Mouse (Mus musculus) ES-Bruce4 (cell line): ENCODE measurements at regions not wholly inside any gene's neighbourhood (a gene's known extent, or its start where the extent isn't known, plus 50 kb on each side); places are given as distances from the start of the nearest gene placed in this dataset.
"Not testable (repeated sequence)": the region's sequence is repeated elsewhere in the genome, so short reads cannot be mapped to it uniquely, and the experiment has no call there.

Experiments used
- H3K27ac ChIP-seq: 2 replicates; pipeline ENCODE4 v1.5.1; 2012; ENCODE audit warnings: low read length, inconsistent platforms; ENCODE audit not compliant: insufficient read depth
- H3K27me3 ChIP-seq: 2 replicates; pipeline ENCODE4 v1.6.1; 2012; ENCODE audit warnings: mild to moderate bottlenecking, low read length, inconsistent platforms; ENCODE audit not compliant: control insufficient read depth, poor library complexity, insufficient read depth, severe bottlenecking
- H3K36me3 ChIP-seq: 2 replicates; pipeline ENCODE4 v1.6.1; 2012; ENCODE audit warnings: inconsistent platforms, mild to moderate bottlenecking, low read length, moderate library complexity; ENCODE audit not compliant: control insufficient read depth, poor library complexity, insufficient read depth, severe bottlenecking
- H3K4me1 ChIP-seq: one replicate; pipeline ENCODE4 v1.8.1; 2011; ENCODE audit warnings: low read length; ENCODE audit not compliant: control insufficient read depth, insufficient read depth
- H3K4me3 ChIP-seq: 2 replicates; pipeline ENCODE4 v1.5.1; 2011; ENCODE audit warnings: low read depth, mild to moderate bottlenecking, low read length
- H3K9ac ChIP-seq: 2 replicates; pipeline ENCODE4 v1.6.1; 2012; ENCODE audit warnings: low read depth, mild to moderate bottlenecking, inconsistent platforms; ENCODE audit not compliant: poor library complexity, severe bottlenecking
- H3K9me3 ChIP-seq: replicated peaks from 2 replicates; pipeline ENCODE4 v1.6.1; 2012; ENCODE audit warnings: mild to moderate bottlenecking, low read length, inconsistent platforms; ENCODE audit not compliant: control insufficient read depth, poor library complexity, insufficient read depth, severe bottlenecking
- CTCF ChIP-seq: IDR thresholded peaks from one replicate; pipeline ENCODE4 v1.8.1; 2011; ENCODE audit warnings: low read depth, low read length
- EP300 ChIP-seq: IDR thresholded peaks from 2 replicates; pipeline ENCODE4 v1.6.1; 2011; ENCODE audit warnings: low read depth, low read length; ENCODE audit not compliant: insufficient read depth
- POLR2A ChIP-seq: IDR thresholded peaks from one replicate; pipeline ENCODE4 v1.8.1; 2011; ENCODE audit warnings: low read length; ENCODE audit not compliant: insufficient read depth

DNA sequence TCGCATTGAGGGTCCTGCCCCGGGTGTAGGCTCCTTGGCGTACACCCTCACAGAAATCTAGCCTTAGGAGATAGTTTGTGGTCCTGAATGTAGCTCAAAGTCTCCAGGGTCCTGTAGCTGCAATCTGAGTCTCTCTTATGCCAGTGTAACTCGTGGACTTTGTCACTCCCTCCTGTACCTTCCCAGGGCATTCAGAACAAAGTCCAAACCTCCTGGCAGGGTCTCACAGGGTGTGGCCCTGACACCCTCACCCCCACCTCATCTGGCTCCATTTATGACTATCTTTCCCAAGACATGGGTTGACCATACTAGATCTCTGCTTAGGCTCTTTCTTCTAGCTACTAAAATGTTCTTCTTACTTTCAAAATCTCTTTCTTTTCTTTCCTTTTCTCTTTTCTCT lies 120.6 kb upstream of the Tmem150c start:
- Histone ChIP-seq H3K9ac (no peak overlapping the region), H3K4me3 (no peak overlapping the region), H3K36me3 (no peaks in the 10 kb centered on the region), H3K4me1 (no peaks in the 10 kb centered on the region), H3K9me3 (peaks cover 8% of the 10 kb centered on the region; the same call in 1 of the 2 replicates), H3K27me3 (no peaks in the 10 kb centered on the region), H3K27ac (no peak overlapping the region)
- no peak for TF ChIP-seq POLR2A
- no peak for TF ChIP-seq CTCF
- no peak for TF ChIP-seq EP300

DNA sequence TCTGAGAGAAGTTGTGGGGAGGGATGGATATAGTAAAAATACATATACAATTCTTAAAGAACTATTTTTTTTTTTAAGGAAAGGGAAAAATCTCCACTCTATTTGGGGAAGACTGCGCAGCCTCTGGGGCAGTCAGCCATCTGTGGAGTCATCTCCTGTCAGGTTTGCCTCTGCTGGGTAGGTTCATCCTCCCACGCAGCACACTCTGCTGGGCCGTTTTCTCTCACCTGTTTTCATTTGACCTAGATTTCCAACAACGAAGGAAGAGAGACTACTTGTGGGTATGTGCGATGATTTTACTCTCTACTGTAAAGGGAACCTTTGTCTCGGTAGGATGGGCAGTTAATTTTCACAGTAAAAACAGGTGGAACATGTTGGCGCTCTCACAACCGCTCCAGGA lies 119.9 kb upstream of the Tmem150c start:
- no peaks in the 10 kb centered on the region for H3K36me3 ChIP-seq
- H3K27ac ChIP-seq, result no peak overlapping the region
- H3K9ac ChIP-seq, result no peak overlapping the region
- no peak overlapping the region for H3K4me3 ChIP-seq
- H3K4me1 ChIP-seq, result no peaks in the 10 kb centered on the region
- TF ChIP-seq CTCF (no peak), EP300 (no peak), POLR2A (no peak)
- no peaks in the 10 kb centered on the region for H3K27me3 ChIP-seq
- peaks cover 8% of the 10 kb centered on the region; the same call in 1 of the 2 replicates for H3K9me3 ChIP-seq

DNA sequence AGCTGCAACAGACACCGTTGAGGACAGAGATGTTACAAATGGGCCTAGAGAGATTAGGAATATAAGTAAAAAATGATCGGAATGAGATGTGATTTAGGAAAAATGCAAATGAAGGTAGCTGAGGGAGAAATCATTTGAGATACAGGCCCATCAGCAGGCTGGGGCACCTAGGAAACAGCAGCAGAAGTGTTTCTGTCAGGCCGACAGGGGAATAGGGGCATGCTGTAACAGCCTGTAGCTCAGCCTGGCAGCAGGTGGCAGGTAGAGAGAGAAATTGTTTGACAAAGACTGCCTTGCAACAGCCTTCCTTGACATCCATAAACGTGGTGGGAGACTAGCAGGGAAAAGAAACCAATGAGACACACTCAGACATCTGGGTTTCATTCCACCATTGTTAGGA lies 115.1 kb upstream of the Tmem150c start:
- Histone ChIP-seq H3K4me1 (no peaks in the 10 kb centered on the region), H3K27me3 (no peaks in the 10 kb centered on the region), H3K9ac (no peak overlapping the region), H3K27ac (no peak overlapping the region), H3K36me3 (no peaks in the 10 kb centered on the region), H3K9me3 (peaks cover 8% of the 10 kb centered on the region; the same call in 1 of the 2 replicates), H3K4me3 (no peak overlapping the region)
- TF ChIP-seq POLR2A, result no peak
- TF ChIP-seq EP300, result no peak
- no peak for TF ChIP-seq CTCF

DNA sequence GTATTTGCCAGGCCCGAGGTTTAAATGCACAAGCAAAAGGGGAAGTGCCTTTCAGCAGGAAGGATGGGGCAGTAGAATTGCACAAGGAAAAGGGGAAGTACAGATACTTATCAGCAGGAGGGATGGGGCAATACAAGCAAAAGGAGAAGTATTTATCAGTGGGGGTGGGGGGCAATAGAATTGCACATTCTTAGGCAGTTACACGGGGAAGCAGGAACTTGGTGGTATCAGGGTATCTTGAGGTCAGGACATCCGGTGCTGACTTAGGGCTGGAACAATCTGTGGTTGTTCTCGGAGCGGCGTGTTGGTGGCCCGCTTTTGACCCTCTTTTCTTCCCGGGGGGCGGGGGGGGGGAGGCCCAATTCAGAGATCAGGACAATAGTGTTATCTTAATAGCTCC lies 112.4 kb upstream of the Tmem150c start:
- H3K4me3 ChIP-seq, H3K27ac ChIP-seq, H3K27me3 ChIP-seq, H3K9me3 ChIP-seq, H3K36me3 ChIP-seq, H3K4me1 ChIP-seq, H3K9ac ChIP-seq: not testable (repeated sequence)

DNA sequence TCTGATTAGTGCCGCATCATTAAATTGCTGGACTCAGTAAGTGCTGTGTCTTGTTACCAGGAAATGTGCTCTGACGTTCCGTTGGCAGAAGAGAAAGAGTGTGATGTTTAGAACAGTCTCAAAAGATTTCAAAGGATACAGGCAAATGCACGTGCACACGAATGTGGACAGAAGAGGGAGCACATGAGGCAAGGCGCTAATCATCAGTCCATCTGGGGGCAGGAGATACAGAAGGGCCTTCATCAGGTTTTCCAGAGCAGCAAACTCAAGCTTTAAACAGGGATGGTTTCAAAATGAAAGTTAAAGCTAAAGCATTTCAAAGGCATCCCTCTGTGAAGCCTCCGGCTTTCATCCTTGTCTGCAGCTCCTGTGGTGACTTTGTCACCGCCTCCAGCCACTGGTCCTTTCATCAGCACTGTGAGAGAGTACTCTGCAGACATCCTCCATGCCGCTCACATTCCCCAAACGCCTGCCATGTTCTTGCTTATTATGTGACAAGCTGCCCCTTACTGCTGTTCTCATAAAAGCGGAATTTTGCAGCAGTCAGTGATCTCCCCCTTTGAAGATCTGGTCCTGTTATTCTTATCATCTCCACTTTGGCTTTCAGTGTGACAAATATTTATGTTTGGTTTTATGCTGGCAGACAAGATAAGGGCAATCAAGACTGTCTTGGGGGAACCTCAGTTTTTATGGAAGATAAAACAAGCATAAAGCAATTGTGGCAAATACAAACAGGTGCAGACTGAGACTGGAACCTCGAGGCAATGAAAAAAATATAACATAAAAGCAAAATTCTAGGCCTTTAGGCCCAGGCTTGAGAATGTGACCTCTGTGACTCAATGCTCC lies 111.5 kb upstream of the Tmem150c start:
- H3K9me3 ChIP-seq, result no peaks in the 10 kb centered on the region
- H3K27me3 ChIP-seq, result no peaks in the 10 kb centered on the region
- TF ChIP-seq POLR2A, result no peak
- TF ChIP-seq EP300, result no peak
- no peak for TF ChIP-seq CTCF
- no peak overlapping the region for H3K4me3 ChIP-seq
- H3K27ac ChIP-seq, result no peak overlapping the region
- no peaks in the 10 kb centered on the region for H3K4me1 ChIP-seq
- no peaks in the 10 kb centered on the region for H3K36me3 ChIP-seq
- no peak overlapping the region for H3K9ac ChIP-seq

DNA sequence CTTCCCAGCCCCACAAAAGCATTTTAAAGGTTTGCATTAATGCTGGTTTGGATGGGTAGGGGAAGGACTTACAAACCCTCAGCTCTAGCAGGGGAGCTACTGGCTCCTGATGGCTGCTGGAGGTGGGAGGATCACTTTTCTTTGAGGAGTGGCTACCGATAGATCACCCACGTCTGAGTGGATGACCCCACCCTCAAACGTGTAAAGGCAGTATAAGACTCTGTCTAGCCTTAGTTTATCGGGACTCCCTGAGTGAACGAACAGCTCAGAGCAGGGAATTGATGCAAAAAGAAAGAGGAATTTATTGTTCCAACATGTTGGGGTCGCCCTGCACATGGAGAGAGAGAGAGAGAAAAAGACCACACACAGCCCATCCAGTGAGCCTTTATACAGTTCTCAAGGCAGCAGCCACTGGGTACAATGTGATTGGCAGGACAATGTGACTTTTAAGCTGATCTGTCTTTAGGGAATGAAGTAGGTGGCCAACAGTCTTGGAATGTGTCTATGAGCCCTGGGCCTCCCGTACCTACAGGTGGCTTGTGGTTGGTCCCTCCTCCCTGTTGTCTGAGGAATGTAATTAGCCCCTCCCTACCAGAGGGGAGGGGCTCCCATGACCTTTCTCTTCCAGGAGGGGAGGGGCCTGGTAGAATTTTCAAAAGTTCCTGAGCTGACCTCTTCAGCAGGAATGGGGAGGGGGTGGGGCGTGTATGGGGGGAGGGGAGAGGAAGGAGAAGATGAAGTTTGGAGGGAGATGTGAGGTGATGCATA lies 108.7 kb upstream of the Tmem150c start:
- peak overlapping the region; percentile 74 for H3K27ac ChIP-seq
- H3K4me1 ChIP-seq, result no peaks in the 10 kb centered on the region
- no peaks in the 10 kb centered on the region for H3K9me3 ChIP-seq
- no peak overlapping the region for H3K9ac ChIP-seq
- TF ChIP-seq POLR2A, result no peak
- no peaks in the 10 kb centered on the region for H3K27me3 ChIP-seq
- no peaks in the 10 kb centered on the region for H3K36me3 ChIP-seq
- H3K4me3 ChIP-seq, result no peak overlapping the region
